Mouse (Mus musculus) liver, postnatal 0 days (tissue): ENCODE measurements around the gene Sept1. TPM values are rescaled to one million over a fixed set of nuclear protein-coding genes. Genes with fewer than 3 reads are reported as not detected.

Source experiments
- ATAC-seq: fragments of 200-750 bp; cut with Nextera tagmentation; 2 replicates; pipeline ENCODE4 v1.8.0; 2017; ENCODE audit warnings: mild to moderate bottlenecking, moderate library complexity
- DNase-seq: peaks from one replicate; pipeline ENCODE4 v3.0.0-alpha.2; 2016
- H3K27ac ChIP-seq: fragments of 300-500 bp; sonication (generic); 2 replicates; pipeline ENCODE4 v1.5.1; 2014; ENCODE audit warnings: antibody characterized with exemption, moderate library complexity, mild to moderate bottlenecking, low read depth
- H3K27me3 ChIP-seq: fragments of 300-500 bp; sonication (generic); 2 replicates; pipeline ENCODE4 v1.6.1; 2014; ENCODE audit warnings: low read length, control low read depth, mixed read lengths; ENCODE audit not compliant: insufficient read depth
- H3K36me3 ChIP-seq: fragments of 300-500 bp; sonication (generic); replicated peaks from 2 replicates; pipeline ENCODE4 v1.6.1; 2014; ENCODE audit warnings: mild to moderate bottlenecking, control low read depth, low read length, moderate library complexity, mixed read lengths; ENCODE audit not compliant: insufficient read depth
- H3K4me1 ChIP-seq: fragments of 300-500 bp; sonication (generic); 2 replicates; pipeline ENCODE4 v1.6.1; 2014; ENCODE audit warnings: antibody characterized with exemption, mild to moderate bottlenecking, control low read depth; ENCODE audit not compliant: insufficient read depth
- H3K4me2 ChIP-seq: fragments of 300-500 bp; sonication (generic); 2 replicates; pipeline ENCODE4 v1.6.1; 2014; ENCODE audit warnings: low read depth, mild to moderate bottlenecking, low read length, moderate library complexity, mixed read lengths
- H3K4me3 ChIP-seq: fragments of 300-500 bp; sonication (generic); 2 replicates; pipeline ENCODE4 v1.5.1; 2014; ENCODE audit warnings: low read depth, low read length
- H3K9ac ChIP-seq: fragments of 300-500 bp; sonication (generic); replicated peaks from 2 replicates; pipeline ENCODE4 v1.6.1; 2014; ENCODE audit warnings: mild to moderate bottlenecking, moderate library complexity
- H3K9me3 ChIP-seq: fragments of 300-500 bp; sonication (generic); 2 replicates; pipeline ENCODE4 v1.6.1; 2016; ENCODE audit warnings: mild to moderate bottlenecking, control low read depth, low read length, mixed read lengths
- CTCF ChIP-seq: sonication (generic); IDR thresholded peaks from 2 replicates; pipeline ENCODE4 v1.5.1; 2016; ENCODE audit warnings: antibody characterized with exemption, low read depth
- EP300 ChIP-seq: IDR thresholded peaks from 2 replicates; pipeline ENCODE4 v1.6.1; 2016; ENCODE audit warnings: antibody characterized with exemption, low read depth, mild to moderate bottlenecking
- WGBS: fragments of 180-500 bp; shearing (Covaris S2); extraction: QIAGEN DNeasy Blood & Tissue Kit; methylation state at CpG from one replicate; pipeline ENCODE4 v1.1.7; 2014; ENCODE audit not compliant: insufficient replicate concordance; 5-methylcytosine and 5-hydroxymethylcytosine counted together
- polyA plus RNA-seq: library from polyadenylated mRNA; unstranded; fragments of >200 nt; fragmentation: Nextera tagmentation; extraction: Ambion mirVana; gene quantifications from 2 replicates; pipeline ENCODE4 v1.2.1, GENCODE M21; 2015

Gene Sept1
- polyA plus RNA-seq, 1 experiment from 2014 or later, result 16.7 TPM

- H3K27me3 ChIP-seq, result no peaks in the 10 kb centered on the region
- peak overlapping the region; percentile 99; the same call in 1 of the 2 replicates for H3K4me3 ChIP-seq
- no peak for TF ChIP-seq EP300
- TF ChIP-seq CTCF, result no peak
- no peak overlapping the region for H3K27ac ChIP-seq
- peaks cover 21% of the 10 kb centered on the region for H3K4me1 ChIP-seq
- ATAC-seq (no peak), DNase-seq (no peak)
- H3K9me3 ChIP-seq, result no peaks in the 10 kb centered on the region
- peaks cover 12% of the 10 kb centered on the region for H3K36me3 ChIP-seq
- WGBS, result 56% methylated on average over 3 of the region's 3 CpGs
- H3K4me2 ChIP-seq, result peak overlapping the region; percentile 94
- H3K9ac ChIP-seq, result no peak overlapping the region
Measured at GRCm38 (mm10) chr7:127231376-127231775, 1.6 kb downstream of the Sept1 start.

GRCm38 (mm10) chr7:127228615-127229303 lies 4.2 kb downstream of the Sept1 start:
- Histone ChIP-seq H3K36me3 (peaks cover 3% of the 10 kb centered on the region), H3K4me3 (no peak overlapping the region), H3K4me2 (no peak overlapping the region), H3K9me3 (no peaks in the 10 kb centered on the region), H3K4me1 (peaks cover 42% of the 10 kb centered on the region), H3K27ac (peak overlapping the region; percentile 65), H3K9ac (no peak overlapping the region), H3K27me3 (no peaks in the 10 kb centered on the region)
- DNase-seq, result peak; percentile 91
- ATAC-seq, result peak; percentile 37
- WGBS, result 44% methylated on average over 4 of the region's 4 CpGs
- TF ChIP-seq EP300, result no peak; the same call in 1 of the 2 replicates
- peak; percentile 91 for TF ChIP-seq CTCF

- peak overlapping the region; percentile 44 for H3K9ac ChIP-seq
- peak; percentile 88 for TF ChIP-seq EP300
- TF ChIP-seq CTCF, result no peak
- peak overlapping the region; percentile 13; the same call in 1 of the 2 replicates for H3K4me3 ChIP-seq
- no peaks in the 10 kb centered on the region for H3K36me3 ChIP-seq
- no peaks in the 10 kb centered on the region for H3K27me3 ChIP-seq
- H3K27ac ChIP-seq, result peak overlapping the region; percentile 89
- DNase-seq, result no peak
- H3K9me3 ChIP-seq, result no peaks in the 10 kb centered on the region
- peak; percentile 84 for ATAC-seq
- WGBS, result 71% methylated on average over 11 of the region's 11 CpGs
- peak overlapping the region; percentile 57 for H3K4me2 ChIP-seq
- peaks cover 33% of the 10 kb centered on the region for H3K4me1 ChIP-seq
Measured at GRCm38 (mm10) chr7:127225147-127225995, 7.6 kb downstream of the Sept1 start.

GRCm38 (mm10) chr7:127224616-127225015 lies 8.3 kb downstream of the Sept1 start:
- no peaks in the 10 kb centered on the region for H3K9me3 ChIP-seq
- no peaks in the 10 kb centered on the region for H3K36me3 ChIP-seq
- WGBS, result 89% methylated on average over 6 of the region's 6 CpGs
- ATAC-seq (no peak), DNase-seq (no peak)
- H3K27ac ChIP-seq, result peak overlapping the region; percentile 55
- no peak overlapping the region for H3K9ac ChIP-seq
- peaks cover 33% of the 10 kb centered on the region for H3K4me1 ChIP-seq
- no peak for TF ChIP-seq CTCF
- TF ChIP-seq EP300, result no peak
- H3K27me3 ChIP-seq, result no peaks in the 10 kb centered on the region
- no peak overlapping the region for H3K4me2 ChIP-seq
- no peak overlapping the region for H3K4me3 ChIP-seq

- TF ChIP-seq EP300 (peak; percentile 53; the same call in 1 of the 2 replicates), CTCF (no peak)
- Histone ChIP-seq H3K9me3 (no peaks in the 10 kb centered on the region), H3K36me3 (no peaks in the 10 kb centered on the region), H3K4me3 (no peak overlapping the region), H3K4me1 (peaks cover 37% of the 10 kb centered on the region), H3K27me3 (no peaks in the 10 kb centered on the region), H3K4me2 (no peak overlapping the region; the same call in 1 of the 2 replicates), H3K9ac (no peak overlapping the region), H3K27ac (peak overlapping the region; percentile 64)
- ATAC-seq (peak; percentile 60), DNase-seq (no peak)
- 74% methylated on average over 6 of the region's 6 CpGs for WGBS
Measured at GRCm38 (mm10) chr7:127223515-127224478, 9.1 kb downstream of the Sept1 start.
